Comparison of ENCODE assay signal across 8 mouse cellular contexts in genomic region chr4:21931772-21932630, GRCm38 (mm10). TPM values are rescaled to one million over a fixed set of nuclear protein-coding genes. Genes with fewer than 3 reads are reported as not detected.
DNase-seq lines count a peak whose midpoint lies in the region; ATAC-seq and TF ChIP-seq lines count a peak whose summit lies in the region.

No protein-coding gene starts in this region.

- ATAC-seq in heart, embryonic 14.5 days (ENCODE audit: insufficient number of reproducible peaks, insufficient read depth, low FRiP score, low read depth) = 0 out of 2 replicates have a peak, but pooled peaks have one; percentile 20
- peak; percentile 17; the same call in 1 of the 2 replicates for ATAC-seq in limb, embryonic 15.5 days (ENCODE audit: insufficient number of reproducible peaks, low FRiP score, low TSS enrichment, low read depth)

- no peaks in the 10 kb centered on the region for H3K27me3 ChIP-seq in heart, embryonic 14.5 days (ENCODE audit: control insufficient read depth, insufficient read depth, low read length)
- H3K27me3 ChIP-seq in forebrain, embryonic 10.5 days (ENCODE audit: poor library complexity, severe bottlenecking) = peaks cover 13% of the 10 kb centered on the region
- no peaks in the 10 kb centered on the region for H3K27me3 ChIP-seq in limb, embryonic 15.5 days
- peaks cover 11% of the 10 kb centered on the region; the same call in 1 of the 2 replicates for H3K27me3 ChIP-seq in small intestine, adult 2 months (ENCODE audit: control insufficient read depth, insufficient read depth, low read length)

- DNase-seq in heart, postnatal 10 days = no peak
- DNase-seq in adipocyte (ENCODE audit: low spot score) (peak; percentile 3), MN1 (ENCODE audit: low spot score) (no peak)
- peak; percentile 13 for DNase-seq in forebrain, embryonic 10.5 days (ENCODE audit: extremely low spot score, low spot score)
- DNase-seq in lung, adult 18-20 months = no peak

- peak overlapping the region; percentile 84 for H3K9ac ChIP-seq in heart, embryonic 14.5 days (ENCODE audit: low read length)
- peak overlapping the region; percentile 74 for H3K9ac ChIP-seq in limb, embryonic 15.5 days

- TF ChIP-seq POLR2A in small intestine, adult 2 months (IDR thresholded peaks at IDR 0.05; ENCODE audit: low read depth, low read length) = no peak

- no peaks in the 10 kb centered on the region for H3K9me3 ChIP-seq in heart, embryonic 14.5 days (ENCODE audit: control insufficient read depth, low read length)
- no peaks in the 10 kb centered on the region for H3K9me3 ChIP-seq in forebrain, embryonic 10.5 days
- no peaks in the 10 kb centered on the region for H3K9me3 ChIP-seq in limb, embryonic 15.5 days

- H3K4me1 ChIP-seq in heart, embryonic 14.5 days (ENCODE audit: control insufficient read depth in 2 of 2, insufficient read depth in 2 of 2, low read length in 2 of 2) = peaks cover 0 to 4% of the 10 kb centered on the region in 2 experiments; a peak in 1 of 4 replicates
- H3K4me1 ChIP-seq in forebrain, embryonic 10.5 days = peaks cover 34% of the 10 kb centered on the region
- peaks cover 10% of the 10 kb centered on the region for H3K4me1 ChIP-seq in limb, embryonic 15.5 days
- peaks cover 3% of the 10 kb centered on the region; the same call in 1 of the 2 replicates for H3K4me1 ChIP-seq in small intestine, adult 2 months (ENCODE audit: control insufficient read depth, insufficient read depth, insufficient read length, low read length)

- peak overlapping the region in 1 of 2 experiments; percentile 62; a peak in 1 of 4 replicates for H3K27ac ChIP-seq in heart, embryonic 14.5 days (replicated peaks in 1 of 2; ENCODE audit: control insufficient read depth in 1 of 2, insufficient read depth in 1 of 2, low read depth in 2 of 2, low read length in 2 of 2)
- peak overlapping the region; percentile 97 for H3K27ac ChIP-seq in forebrain, embryonic 10.5 days
- peak overlapping the region; percentile 70 for H3K27ac ChIP-seq in limb, embryonic 15.5 days
- H3K27ac ChIP-seq in small intestine, adult 2 months (ENCODE audit: insufficient read depth, low read depth, low read length) = peak overlapping the region; percentile 4; the same call in 1 of the 2 replicates

- H3K36me3 ChIP-seq in heart, embryonic 14.5 days (ENCODE audit: control insufficient read depth, insufficient read depth, low read length) = 0 out of 2 replicates have a peak, but pooled peaks cover under 1% of the 10 kb centered on the region
- H3K36me3 ChIP-seq in forebrain, embryonic 10.5 days (replicated peaks) = peaks cover 12% of the 10 kb centered on the region
- H3K36me3 ChIP-seq in limb, embryonic 15.5 days = 0 out of 2 replicates have a peak, but pooled peaks cover 8% of the 10 kb centered on the region
- no peaks in the 10 kb centered on the region for H3K36me3 ChIP-seq in small intestine, adult 2 months (ENCODE audit: control insufficient read depth, insufficient read depth, low read length)

- peak overlapping the region; percentile 69 to 79 for H3K4me3 ChIP-seq in heart, embryonic 14.5 days (ENCODE audit: control insufficient read depth in 1 of 2, insufficient read depth in 1 of 2, low read depth in 1 of 2, low read length in 2 of 2)
- H3K4me3 ChIP-seq in forebrain, embryonic 10.5 days = peak overlapping the region; percentile 83
- peak overlapping the region; percentile 69 for H3K4me3 ChIP-seq in limb, embryonic 15.5 days
- H3K4me3 ChIP-seq in small intestine, adult 2 months (ENCODE audit: low read depth, low read length) = peak overlapping the region; percentile 64

- no peak for TF ChIP-seq CTCF in small intestine, adult 2 months (IDR thresholded peaks at IDR 0.05; ENCODE audit: extremely low read depth, insufficient read length, insufficient replicate concordance, low read depth, low read length)

- intact Hi-C loops in heart, postnatal 10 days (cut with DNase I) = loop anchor here (5.0 kb wide), 1 partner anchor 85 kb away; the partner anchor contains the start of gene Pnisr

- 17% methylated on average over 23 of the region's 23 CpGs for WGBS in heart, embryonic 14.5 days
- 19% methylated on average over 23 of the region's 23 CpGs for whole genome bisulfite sequencing in forebrain, embryonic 10.5 days
- WGBS in limb, embryonic 15.5 days = 8% methylated on average over 23 of the region's 23 CpGs
- WGBS in small intestine, adult 2 months = 13% methylated on average over 23 of the region's 23 CpGs

- H3K4me2 ChIP-seq in heart, embryonic 14.5 days (ENCODE audit: low read length) = peak overlapping the region; percentile 87
- peak overlapping the region; percentile 83 for H3K4me2 ChIP-seq in limb, embryonic 15.5 days

RNA-seq across cellular contexts. Expression of gene Faxc, which starts 0.9 kb away (rescaled TPM):
- polyA plus RNA-seq in heart, embryonic 14.5 days (2014; fragmentation: Nextera tagmentation; extraction: Ambion mirVana) = 3.8 and 4.1 TPM in 2 replicates
- 1 to 10 TPM; 2.3 to 2.5 TPM for total RNA-seq in heart, postnatal 10 days (2021)
- 9.0 and 10.5 TPM in 2 replicates for polyA plus RNA-seq in forebrain, embryonic 10.5 days (2016; fragmentation: Nextera tagmentation; extraction: Ambion mirVana)
- polyA plus RNA-seq in limb, embryonic 15.5 days (2015; fragmentation: Nextera tagmentation; extraction: Ambion mirVana) = 2.4 and 3.8 TPM in 2 replicates
- 0.51 and 0.61 TPM in 2 replicates for polyA plus RNA-seq in small intestine, adult 2 months (2012; rRNA removed)

RNA-seq across cellular contexts. Expression of gene Coq3, which starts 52.5 kb away (rescaled TPM):
- polyA plus RNA-seq in heart, embryonic 14.5 days (2014; fragmentation: Nextera tagmentation; extraction: Ambion mirVana) = 20.2 and 21.0 TPM in 2 replicates
- total RNA-seq in heart, postnatal 10 days (2021) = 10 to 100 TPM; 28.4 to 29.0 TPM
- 12.8 and 13.1 TPM in 2 replicates for polyA plus RNA-seq in forebrain, embryonic 10.5 days (2016; fragmentation: Nextera tagmentation; extraction: Ambion mirVana)
- polyA plus RNA-seq in limb, embryonic 15.5 days (2015; fragmentation: Nextera tagmentation; extraction: Ambion mirVana) = 11.9 and 12.0 TPM in 2 replicates
- polyA plus RNA-seq in small intestine, adult 2 months (2012; rRNA removed) = 1.5 and 1.6 TPM in 2 replicates

Comparison
In these comparisons a context has a peak if more than half of its experiments do, and no peak if none do; other contexts are left out.
1. DNase-seq: peak in adipocyte (single experiment) and forebrain, embryonic 10.5 days (single experiment); none in heart, postnatal 10 days (0 of 2), MN1 (single experiment) and lung, adult 18-20 months (0 of 2).
2. Peak in every context shown above with its lines, with median percentiles within 50 percentile points of each other: H3K4me3 ChIP-seq.